Mouse (Mus musculus): ENCODE measurements around the gene Cerkl.

The Cerkl gene

GRCm38 (mm10) chr2:79316182-79316880 lies 140.3 kb downstream of the Cerkl start:
- ATAC-seq (ENCODE audit: low TSS enrichment), result no peak

GRCm38 (mm10) chr2:79315108-79315507 lies 141.5 kb downstream of the Cerkl start:
- ATAC-seq (ENCODE audit: low TSS enrichment), result no peak

GRCm38 (mm10) chr2:79312499-79312898 lies 144.1 kb downstream of the Cerkl start:
- no peak for ATAC-seq (ENCODE audit: low TSS enrichment)

GRCm38 (mm10) chr2:79309454-79310118 lies 147.0 kb downstream of the Cerkl start:
- peak; percentile 59 for ATAC-seq (ENCODE audit: low TSS enrichment)

- ATAC-seq (ENCODE audit: low TSS enrichment), result peak; percentile 98
These were observed 149.0 kb downstream of the Cerkl start for GRCm38 (mm10) chr2:79307549-79307948.

- no peak for ATAC-seq (ENCODE audit: low TSS enrichment)
These were observed 154.2 kb downstream of the Cerkl start for GRCm38 (mm10) chr2:79302398-79302797.

- peak; percentile 69 for ATAC-seq (ENCODE audit: low TSS enrichment)
These were observed 164.2 kb downstream of the Cerkl start for GRCm38 (mm10) chr2:79292431-79292830.

GRCm38 (mm10) chr2:79291922-79292321 lies 164.7 kb downstream of the Cerkl start:
- ATAC-seq (ENCODE audit: low TSS enrichment), result peak; percentile 23; the same call in 1 of the 2 replicates

- ATAC-seq (ENCODE audit: low TSS enrichment), result no peak
These were observed 166.4 kb downstream of the Cerkl start for GRCm38 (mm10) chr2:79290149-79290548.

- no peak for ATAC-seq (ENCODE audit: low TSS enrichment)
These were observed 172.4 kb downstream of the Cerkl start for GRCm38 (mm10) chr2:79284206-79284605.

Measured in frontal cortex, adult (tissue).